Mouse (Mus musculus) forebrain, embryonic 13.5 days (tissue): ENCODE measurements at regions not wholly inside any gene's neighbourhood (a gene's known extent, or its start where the extent isn't known, plus 50 kb on each side); places are given as distances from the start of the nearest gene placed in this dataset.

Experiments used
- ATAC-seq: fragments of 200-750 bp; cut with Nextera tagmentation; 2 replicates; pipeline ENCODE4 v1.8.0; 2017
- H3K27ac ChIP-seq: fragments of 300-500 bp; sonication (generic); 2 replicates; pipeline ENCODE4 v1.5.1; 2015; ENCODE audit warnings: inconsistent platforms, mild to moderate bottlenecking, moderate library complexity
- H3K27me3 ChIP-seq: fragments of 300-500 bp; sonication (generic); 2 replicates; pipeline ENCODE4 v1.6.1; 2015; ENCODE audit warnings: mild to moderate bottlenecking, inconsistent platforms
- H3K36me3 ChIP-seq: fragments of 300-500 bp; sonication (generic); 2 replicates; pipeline ENCODE4 v1.6.1; 2015; ENCODE audit warnings: mild to moderate bottlenecking, inconsistent platforms; ENCODE audit not compliant: poor library complexity, severe bottlenecking
- H3K4me1 ChIP-seq: fragments of 300-500 bp; sonication (generic); 2 replicates; pipeline ENCODE4 v1.6.1; 2015; ENCODE audit warnings: inconsistent platforms
- H3K4me2 ChIP-seq: fragments of 300-500 bp; sonication (generic); 2 replicates; pipeline ENCODE4 v1.6.1; 2015; ENCODE audit warnings: inconsistent platforms, mild to moderate bottlenecking, moderate library complexity
- H3K4me3 ChIP-seq: fragments of 300-500 bp; sonication (generic); 2 replicates; pipeline ENCODE4 v1.5.1; 2015; ENCODE audit warnings: mild to moderate bottlenecking, inconsistent platforms
- H3K9ac ChIP-seq: fragments of 300-500 bp; sonication (generic); 2 replicates; pipeline ENCODE4 v1.6.1; 2015; ENCODE audit warnings: mild to moderate bottlenecking, inconsistent platforms
- H3K9me3 ChIP-seq: fragments of 300-500 bp; sonication (generic); replicated peaks from 2 replicates; pipeline ENCODE4 v1.6.1; 2016; ENCODE audit warnings: inconsistent platforms
- WGBS: fragments of 180-500 bp; shearing (Covaris S2); methylation state at CpG from one replicate; pipeline ENCODE4 v1.1.7; 2015; 5-methylcytosine and 5-hydroxymethylcytosine counted together

DNA sequence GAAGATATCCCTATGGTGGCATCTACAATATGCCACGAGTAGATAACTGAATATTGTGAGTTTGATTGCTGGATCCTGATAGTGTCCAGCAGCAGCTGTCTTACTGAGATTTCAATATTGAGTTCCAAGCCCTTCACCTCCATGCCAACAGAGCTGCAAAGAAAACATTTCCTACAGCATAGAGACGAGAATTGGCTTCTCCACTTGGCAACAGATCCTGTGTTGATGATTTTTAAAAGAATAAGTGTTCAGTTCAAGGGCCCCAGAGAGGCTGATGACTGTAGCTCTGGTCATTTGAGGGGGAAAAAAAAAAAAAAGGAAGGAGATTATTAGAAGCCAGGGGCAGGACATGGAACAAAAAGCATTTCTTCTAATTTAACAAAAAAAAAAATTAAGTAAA, 284.7 kb downstream of the Efnb2 start:
- peak; percentile 67 for ATAC-seq
- Histone ChIP-seq H3K9me3 (no peaks in the 10 kb centered on the region), H3K9ac (no peak overlapping the region), H3K4me1 (peaks cover 16% of the 10 kb centered on the region; the same call in 1 of the 2 replicates), H3K4me2 (no peak overlapping the region), H3K36me3 (no peaks in the 10 kb centered on the region), H3K27me3 (no peaks in the 10 kb centered on the region), H3K27ac (no peak overlapping the region), H3K4me3 (no peak overlapping the region)
- 44% methylated on average over 2 of the region's 2 CpGs for WGBS

DNA sequence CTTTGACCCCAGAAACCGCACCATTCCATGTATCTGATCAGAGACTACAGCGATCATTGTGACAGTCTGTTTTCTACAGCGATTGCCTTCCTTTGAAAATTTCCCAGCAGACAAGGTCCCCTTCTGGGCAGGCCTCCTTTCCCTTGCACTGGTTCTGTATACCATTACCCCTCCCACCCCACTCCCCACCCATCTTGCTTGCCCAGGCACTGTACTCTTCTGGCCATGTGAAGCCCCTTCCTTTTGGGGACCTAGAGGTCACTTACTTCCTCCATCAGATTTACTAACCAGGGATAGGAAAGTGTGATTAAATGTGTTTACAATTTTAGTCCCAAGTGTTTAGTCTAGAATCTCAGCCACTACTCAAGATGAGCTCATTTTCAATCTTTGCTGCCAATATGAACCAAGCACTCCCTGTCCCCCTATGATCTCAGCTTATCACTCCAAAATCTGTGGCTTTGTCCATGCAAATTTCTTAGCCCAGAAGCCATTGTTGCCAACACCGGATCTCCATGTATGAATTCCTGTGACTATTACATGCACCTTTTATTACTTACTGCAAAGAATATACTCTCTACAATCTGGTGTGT, 293.7 kb downstream of the Efnb2 start:
- no peak overlapping the region for H3K27ac ChIP-seq
- no peaks in the 10 kb centered on the region for H3K36me3 ChIP-seq
- no peaks in the 10 kb centered on the region for H3K9me3 ChIP-seq
- no peaks in the 10 kb centered on the region for H3K4me1 ChIP-seq
- no peak overlapping the region for H3K4me3 ChIP-seq
- ATAC-seq, result no peak
- H3K27me3 ChIP-seq, result no peaks in the 10 kb centered on the region
- H3K4me2 ChIP-seq, result no peak overlapping the region
- WGBS, result 78% methylated on average over 4 of the region's 4 CpGs
- no peak overlapping the region for H3K9ac ChIP-seq

DNA sequence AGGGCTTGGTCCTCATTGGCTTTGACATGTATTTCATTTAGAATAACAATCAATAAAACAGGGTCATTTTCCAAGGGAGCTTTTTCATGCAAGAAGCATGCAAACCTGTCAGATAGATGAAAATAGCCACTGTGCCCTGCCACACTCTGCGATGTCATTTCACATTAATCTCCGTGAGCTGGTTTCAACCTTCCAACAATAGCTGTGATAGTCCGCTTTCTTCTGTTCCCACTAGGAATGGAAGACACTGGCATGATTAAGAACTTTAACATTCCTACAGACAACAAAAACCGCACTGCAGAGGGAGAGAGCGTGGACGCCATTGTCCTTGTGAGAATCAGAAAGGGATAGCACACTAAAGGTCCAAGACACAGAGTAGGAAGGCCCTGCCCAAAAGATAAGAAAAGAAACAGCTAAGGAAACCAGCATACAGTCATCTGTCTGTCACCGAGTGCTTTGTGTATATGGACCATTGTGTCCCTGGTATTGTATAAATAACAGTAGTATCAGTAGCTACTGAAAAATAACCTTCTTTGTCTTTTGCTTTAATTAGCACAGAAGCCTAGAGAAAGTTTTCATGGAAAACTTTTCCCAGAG, 299.0 kb downstream of the Efnb2 start:
- Histone ChIP-seq H3K4me2 (no peak overlapping the region), H3K27me3 (no peaks in the 10 kb centered on the region), H3K36me3 (no peaks in the 10 kb centered on the region), H3K4me3 (no peak overlapping the region), H3K9me3 (no peaks in the 10 kb centered on the region), H3K27ac (no peak overlapping the region), H3K9ac (no peak overlapping the region), H3K4me1 (no peaks in the 10 kb centered on the region)
- WGBS, result 63% methylated on average over 7 of the region's 7 CpGs
- ATAC-seq, result no peak

DNA sequence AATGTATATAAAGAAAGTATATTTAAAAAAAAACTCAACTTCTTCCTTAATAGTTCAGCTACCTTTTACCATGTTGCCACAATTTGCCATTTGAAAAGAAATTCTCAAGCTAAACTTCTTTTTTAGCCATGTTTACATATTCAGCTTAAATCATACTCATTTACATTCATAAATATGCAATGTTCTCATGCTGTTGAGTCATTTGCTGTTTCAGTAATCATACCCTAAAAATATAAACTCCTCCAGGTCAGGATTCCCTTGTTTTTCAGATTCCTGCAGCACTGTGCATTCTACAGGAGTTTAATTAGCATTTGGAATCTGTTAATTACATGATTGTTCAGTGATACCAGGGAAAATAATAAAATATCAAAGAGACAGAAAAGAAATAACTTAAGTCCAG, 300.5 kb downstream of the Efnb2 start:
- Histone ChIP-seq H3K4me2 (no peak overlapping the region), H3K4me1 (no peaks in the 10 kb centered on the region), H3K9ac (no peak overlapping the region), H3K4me3 (no peak overlapping the region), H3K9me3 (no peaks in the 10 kb centered on the region), H3K27ac (no peak overlapping the region), H3K27me3 (no peaks in the 10 kb centered on the region), H3K36me3 (no peaks in the 10 kb centered on the region)
- no peak for ATAC-seq

DNA sequence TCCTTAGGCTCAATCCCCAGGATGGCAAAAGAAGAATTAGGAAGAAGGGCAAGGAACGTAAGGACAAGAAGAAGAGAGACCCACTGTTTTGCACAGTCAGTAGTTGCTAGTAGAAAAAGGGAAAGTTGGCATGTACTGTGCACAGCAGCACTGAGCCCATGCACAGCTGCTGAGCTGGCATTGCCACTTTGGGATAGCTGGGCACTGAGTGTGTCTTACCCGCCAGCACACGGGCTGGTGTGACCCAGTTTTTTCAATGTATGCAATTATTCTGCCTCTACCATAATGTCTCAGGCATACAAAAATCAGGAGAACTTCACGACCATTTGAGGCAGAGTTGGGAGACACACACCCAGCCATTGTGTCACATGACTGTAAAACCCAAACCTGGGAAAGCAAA, 306.1 kb downstream of the Efnb2 start:
- no peak overlapping the region for H3K4me2 ChIP-seq
- H3K4me1 ChIP-seq, result peaks cover 7% of the 10 kb centered on the region; the same call in 1 of the 2 replicates
- 78% methylated on average over 4 of the region's 4 CpGs for WGBS
- no peak for ATAC-seq
- H3K36me3 ChIP-seq, result no peaks in the 10 kb centered on the region
- H3K4me3 ChIP-seq, result no peak overlapping the region
- no peak overlapping the region for H3K27ac ChIP-seq
- no peak overlapping the region for H3K9ac ChIP-seq
- H3K9me3 ChIP-seq, result no peaks in the 10 kb centered on the region
- H3K27me3 ChIP-seq, result no peaks in the 10 kb centered on the region

DNA sequence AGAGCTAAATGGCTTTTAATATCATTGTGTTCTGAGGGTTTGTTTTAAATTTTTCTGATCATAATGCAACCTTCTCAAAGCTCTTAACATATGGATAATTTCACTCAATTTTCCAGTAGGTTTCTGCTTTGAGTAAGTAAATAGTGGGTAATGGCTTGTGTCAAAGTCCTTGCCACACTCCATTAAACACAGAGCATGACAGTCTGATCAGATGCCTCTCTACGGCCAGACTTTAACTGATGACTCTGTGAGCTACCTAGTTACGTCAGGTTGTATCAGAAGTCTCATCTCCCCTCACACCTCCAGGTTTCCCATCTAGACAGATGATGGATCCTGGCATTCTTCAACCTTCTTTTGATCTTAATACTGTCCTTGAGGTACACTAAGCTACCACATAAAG, 316.4 kb downstream of the Efnb2 start:
- H3K27me3 ChIP-seq, result 0 out of 2 replicates have a peak, but pooled peaks cover 4% of the 10 kb centered on the region
- no peaks in the 10 kb centered on the region for H3K4me1 ChIP-seq
- 74% methylated on average over 2 of the region's 2 CpGs for WGBS
- H3K4me2 ChIP-seq, result no peak overlapping the region
- no peaks in the 10 kb centered on the region for H3K9me3 ChIP-seq
- no peaks in the 10 kb centered on the region for H3K36me3 ChIP-seq
- H3K27ac ChIP-seq, result no peak overlapping the region
- no peak overlapping the region for H3K4me3 ChIP-seq
- H3K9ac ChIP-seq, result no peak overlapping the region
- no peak for ATAC-seq

DNA sequence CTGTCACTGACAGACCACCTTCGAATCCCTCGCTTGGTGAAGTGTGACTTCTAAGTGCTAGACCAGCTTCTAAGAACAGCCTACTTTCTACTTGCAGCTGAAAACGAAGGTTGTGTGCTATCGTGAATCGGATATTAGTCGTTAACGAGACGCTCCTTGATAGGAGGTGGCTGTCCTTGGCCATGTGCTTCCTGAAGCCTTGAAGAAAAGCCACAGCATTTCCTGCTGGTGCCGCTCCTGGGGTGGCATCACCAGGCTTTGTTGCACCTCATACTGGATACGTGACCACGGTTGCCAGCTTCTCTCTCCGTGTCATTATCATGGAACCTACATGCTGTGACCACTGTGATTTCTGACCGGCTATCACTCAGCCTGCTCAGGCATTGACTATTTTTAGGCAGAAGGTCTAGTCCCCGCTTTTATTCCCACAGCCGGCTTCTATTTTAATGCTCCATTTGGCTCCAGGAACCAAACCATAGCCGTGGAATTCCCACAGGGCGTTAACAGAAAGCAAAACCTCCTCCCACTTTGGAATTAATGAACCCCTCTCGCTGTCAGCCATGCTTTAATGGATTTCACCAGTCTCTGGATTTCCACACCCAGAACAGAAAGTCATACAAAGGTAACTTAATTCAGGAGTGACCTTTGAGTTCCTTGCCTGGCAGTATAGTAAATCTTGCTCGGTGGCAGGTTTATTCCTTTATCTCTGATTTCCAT, 325.6 kb downstream of the Efnb2 start:
- no peak overlapping the region for H3K9ac ChIP-seq
- no peak overlapping the region for H3K4me2 ChIP-seq
- H3K36me3 ChIP-seq, result no peaks in the 10 kb centered on the region
- no peak for ATAC-seq
- H3K4me3 ChIP-seq, result no peak overlapping the region
- no peaks in the 10 kb centered on the region for H3K9me3 ChIP-seq
- H3K4me1 ChIP-seq, result no peaks in the 10 kb centered on the region
- WGBS, result 62% methylated on average over 19 of the region's 19 CpGs
- 0 out of 2 replicates have a peak, but pooled peaks cover 3% of the 10 kb centered on the region for H3K27me3 ChIP-seq
- H3K27ac ChIP-seq, result no peak overlapping the region

DNA sequence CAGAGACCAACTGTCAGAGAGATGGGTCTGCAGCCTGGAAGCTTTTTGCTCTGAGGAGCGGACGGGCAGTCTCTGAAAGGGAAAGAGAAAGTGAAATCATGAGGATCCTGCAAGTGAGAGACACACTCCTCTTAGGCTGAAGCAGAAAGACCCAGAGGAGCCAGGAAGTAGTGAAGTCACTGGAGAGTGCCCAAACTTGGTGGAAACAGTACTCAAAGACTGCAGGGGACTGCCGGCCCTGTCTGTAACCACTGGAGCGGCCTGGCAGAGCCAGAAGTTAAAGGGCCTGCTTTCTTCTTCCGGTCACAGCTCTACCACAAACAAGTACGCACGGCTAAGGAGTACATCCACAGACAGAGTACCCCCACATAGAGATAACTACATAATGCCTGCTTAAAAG, 326.5 kb downstream of the Efnb2 start:
- Histone ChIP-seq H3K4me3 (no peak overlapping the region), H3K27ac (no peak overlapping the region), H3K36me3 (no peaks in the 10 kb centered on the region), H3K27me3 (0 out of 2 replicates have a peak, but pooled peaks cover 3% of the 10 kb centered on the region), H3K4me1 (no peaks in the 10 kb centered on the region), H3K9ac (no peak overlapping the region), H3K4me2 (no peak overlapping the region), H3K9me3 (no peaks in the 10 kb centered on the region)
- no peak for ATAC-seq
- 83% methylated on average over 7 of the region's 7 CpGs for WGBS

DNA sequence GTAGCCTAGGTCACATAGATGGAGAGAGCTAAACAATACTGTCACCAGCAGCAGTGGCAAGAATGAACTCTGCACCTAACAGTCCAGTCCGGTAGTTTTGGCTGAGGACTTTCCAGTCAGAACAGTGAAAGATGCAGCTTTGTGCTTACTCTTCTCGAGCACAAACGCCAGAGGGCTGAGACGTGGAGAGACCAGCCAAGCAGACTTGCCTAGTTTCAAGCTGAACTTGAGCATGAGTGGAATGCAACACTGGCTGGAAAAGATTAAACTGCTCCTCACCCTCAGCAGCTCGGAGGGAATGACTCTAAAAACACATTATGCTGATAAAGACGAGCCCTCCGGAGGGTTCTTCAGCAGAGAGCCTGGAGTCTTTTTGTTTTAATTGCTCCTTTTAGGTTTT, 329.8 kb downstream of the Efnb2 start:
- no peak for ATAC-seq
- Histone ChIP-seq H3K4me1 (peaks cover 13% of the 10 kb centered on the region), H3K9me3 (no peaks in the 10 kb centered on the region), H3K4me3 (no peak overlapping the region), H3K36me3 (no peaks in the 10 kb centered on the region), H3K9ac (no peak overlapping the region), H3K27ac (no peak overlapping the region), H3K27me3 (no peaks in the 10 kb centered on the region), H3K4me2 (no peak overlapping the region)
- 69% methylated on average over 7 of the region's 7 CpGs for WGBS

DNA sequence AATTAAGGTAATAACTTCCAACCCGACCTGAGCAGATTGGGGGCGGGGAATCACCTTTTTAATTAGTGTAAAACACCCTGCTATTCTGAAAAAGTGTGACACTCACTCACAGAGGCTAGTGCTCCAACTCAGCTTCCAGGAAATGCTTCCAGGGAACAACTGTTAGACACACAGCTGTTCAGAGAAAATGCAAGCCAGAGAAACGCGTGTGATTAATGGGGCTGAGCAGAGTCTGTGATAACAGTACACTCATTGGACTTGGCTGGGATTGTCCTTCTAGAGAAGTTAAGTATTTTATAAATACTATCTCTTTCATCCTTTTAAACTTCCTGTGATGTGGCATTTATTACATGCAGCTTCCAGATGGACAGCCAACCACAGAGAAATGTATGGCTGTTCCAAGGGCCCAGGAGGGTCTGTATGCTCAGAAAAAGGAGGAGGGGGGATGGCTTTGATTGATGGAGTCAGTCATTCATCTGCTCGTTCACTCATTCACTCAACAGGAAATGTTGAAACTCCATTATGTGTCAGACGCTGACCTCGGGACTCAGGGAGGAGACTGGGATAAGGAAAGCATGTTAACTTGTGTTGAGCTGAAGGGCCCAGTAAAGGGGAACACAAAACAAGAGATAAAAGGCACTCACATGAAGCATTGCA, 332.9 kb downstream of the Efnb2 start:
- ATAC-seq, result peak; percentile 50; the same call in 1 of the 2 replicates
- no peak overlapping the region for H3K9ac ChIP-seq
- peaks cover 22% of the 10 kb centered on the region for H3K4me1 ChIP-seq
- H3K9me3 ChIP-seq, result no peaks in the 10 kb centered on the region
- no peak overlapping the region for H3K4me3 ChIP-seq
- H3K27me3 ChIP-seq, result no peaks in the 10 kb centered on the region
- H3K36me3 ChIP-seq, result no peaks in the 10 kb centered on the region
- 42% methylated on average over 7 of the region's 7 CpGs for WGBS
- no peak overlapping the region for H3K27ac ChIP-seq
- no peak overlapping the region for H3K4me2 ChIP-seq

DNA sequence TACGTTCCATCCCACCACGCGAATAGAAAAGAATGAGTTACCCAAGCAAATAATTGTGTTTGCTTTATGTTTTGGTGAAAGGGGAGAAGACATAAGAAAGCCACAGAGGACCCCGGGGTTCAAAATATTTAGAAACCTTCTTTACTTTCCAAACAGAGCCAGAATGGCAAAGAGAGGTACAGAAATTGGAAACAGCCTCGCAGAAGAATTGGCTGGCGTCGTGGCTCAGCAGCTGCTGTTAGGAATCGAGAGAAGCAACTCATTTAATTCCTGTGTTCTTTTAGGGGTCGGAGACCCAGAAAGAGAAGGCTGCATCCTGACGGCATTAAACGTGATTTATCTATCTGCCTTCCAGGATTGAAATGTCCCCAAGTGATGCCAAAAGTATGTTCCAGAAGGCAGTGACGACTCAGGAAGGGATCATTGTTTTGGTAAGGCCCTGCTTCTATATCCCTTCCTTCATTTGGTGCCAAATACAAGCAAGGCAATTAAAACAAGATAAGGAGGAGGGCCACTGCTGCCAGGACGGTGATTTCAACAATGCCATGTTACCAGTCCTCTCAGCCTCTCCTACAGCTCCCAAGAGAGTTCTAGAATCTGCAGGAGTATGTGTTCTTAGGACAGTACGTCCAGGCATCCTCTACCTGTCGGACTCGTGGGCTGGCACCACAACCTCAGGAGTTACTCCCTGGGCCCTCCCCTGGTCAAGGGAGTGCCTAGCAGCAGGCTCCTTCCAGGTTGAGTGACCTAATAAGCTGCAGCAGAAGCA, 334.8 kb downstream of the Efnb2 start:
- Histone ChIP-seq H3K36me3 (no peaks in the 10 kb centered on the region), H3K4me2 (no peak overlapping the region), H3K27me3 (no peaks in the 10 kb centered on the region), H3K27ac (no peak overlapping the region; the same call in 1 of the 2 replicates), H3K4me1 (peaks cover 22% of the 10 kb centered on the region), H3K9ac (no peak overlapping the region), H3K9me3 (no peaks in the 10 kb centered on the region), H3K4me3 (no peak overlapping the region)
- 64% methylated on average over 16 of the region's 16 CpGs for WGBS
- 0 out of 2 replicates have a peak, but pooled peaks have one; percentile 21 for ATAC-seq

DNA sequence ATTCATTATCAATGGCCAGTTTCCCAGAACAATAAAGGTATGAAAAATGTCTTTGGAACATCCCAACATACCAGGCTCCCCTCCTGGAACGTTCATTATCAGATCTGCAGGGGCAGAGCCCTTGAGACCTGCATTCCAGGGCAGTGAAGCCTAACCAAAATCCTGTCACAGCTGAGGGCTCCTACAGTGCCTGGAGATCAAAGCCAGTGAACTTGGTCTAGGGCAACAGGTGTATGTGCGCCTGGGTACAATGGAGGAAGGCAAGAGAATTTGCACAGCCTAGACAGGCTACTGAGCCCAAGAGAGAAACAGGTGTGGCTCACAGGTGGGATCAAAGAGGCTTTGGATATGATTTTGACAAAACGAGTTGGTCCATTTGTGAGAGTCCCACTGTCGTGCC, 335.6 kb downstream of the Efnb2 start:
- 47% methylated on average over 4 of the region's 4 CpGs for WGBS
- no peak for ATAC-seq
- H3K36me3 ChIP-seq, result no peaks in the 10 kb centered on the region
- H3K27me3 ChIP-seq, result no peaks in the 10 kb centered on the region
- H3K4me2 ChIP-seq, result no peak overlapping the region
- H3K9me3 ChIP-seq, result no peaks in the 10 kb centered on the region
- H3K9ac ChIP-seq, result no peak overlapping the region
- H3K4me1 ChIP-seq, result peaks cover 22% of the 10 kb centered on the region
- no peak overlapping the region for H3K4me3 ChIP-seq
- H3K27ac ChIP-seq, result no peak overlapping the region
